Mouse (Mus musculus) mouse embryonic stem cell (cell line): ENCODE data around the gene Fam160a2.
"Not testable (repeated sequence)": the region's sequence is repeated elsewhere in the genome, so short reads cannot be mapped to it uniquely, and the experiment has no call there.

ENCODE experiments used
- in situ Hi-C, 2 experiments: fragments of 300-500 bp; cut with MboI; formaldehyde crosslinking; loops; 1 replicate in 1 of 2; 3 replicates in 1 of 2; pipeline ENCODE4 v1.14.3; 2019 to 2020; ENCODE audit warnings: low sequenced_read_pairs in 2 of 2, low pct_unique_long_range_greater_than_20kb in 1 of 2, mixed read lengths in 1 of 2; ENCODE audit not compliant: unreplicated experiment in 1 of 2

The Fam160a2 gene

GRCm38 (mm10) chr7:105399935-105400624, at the start of gene Fam160a2:
TSS of gene Fam160a2 (minus strand) at chr7:105400054.
- in situ Hi-C loops = loop anchor here in 1 of 2 experiments (25.0 kb wide), 1 partner anchor 1163 kb away; the partner anchor contains the start of gene Trim34a

- in situ Hi-C loops = no loop called here
Observed at GRCm38 (mm10) chr7:105445076-105445475, 45.2 kb upstream of the Fam160a2 start.

- in situ Hi-C loops = no loop called here
Observed at GRCm38 (mm10) chr7:105441426-105441825, 41.6 kb upstream of the Fam160a2 start.

- in situ Hi-C loops = no loop called here
Observed at GRCm38 (mm10) chr7:105437979-105438772, 38.3 kb upstream of the Fam160a2 start.

- in situ Hi-C loops = no loop called here
Observed at GRCm38 (mm10) chr7:105434798-105435197, 34.9 kb upstream of the Fam160a2 start.

GRCm38 (mm10) chr7:105433859-105434258, 34.0 kb upstream of the Fam160a2 start:
- in situ Hi-C loops = no loop called here

- in situ Hi-C loops = no loop called here
Observed at GRCm38 (mm10) chr7:105432058-105432457, 32.2 kb upstream of the Fam160a2 start.

- in situ Hi-C loops = no loop called here
Observed at GRCm38 (mm10) chr7:105426051-105426450, 26.2 kb upstream of the Fam160a2 start.

- in situ Hi-C loops = no loop called here
Observed at GRCm38 (mm10) chr7:105425424-105426043, 25.7 kb upstream of the Fam160a2 start, which contains the start of gene Cckbr. TSS of gene Cckbr (plus strand) at chr7:105425731.

- in situ Hi-C loops = no loop called here
Observed at GRCm38 (mm10) chr7:105424368-105424767, 24.5 kb upstream of the Fam160a2 start.

- in situ Hi-C loops = no loop called here
Observed at GRCm38 (mm10) chr7:105420903-105421302, 21.0 kb upstream of the Fam160a2 start.

- in situ Hi-C loops = no loop called here
Observed at GRCm38 (mm10) chr7:105418106-105418505, 18.3 kb upstream of the Fam160a2 start.

GRCm38 (mm10) chr7:105416529-105416928, 16.7 kb upstream of the Fam160a2 start:
- in situ Hi-C loops = no loop called here

GRCm38 (mm10) chr7:105414385-105414784, 14.5 kb upstream of the Fam160a2 start:
- in situ Hi-C loops = no loop called here

GRCm38 (mm10) chr7:105411874-105412632, 12.2 kb upstream of the Fam160a2 start:
- in situ Hi-C loops = not testable (repeated sequence)

- in situ Hi-C loops = loop anchor here in 1 of 2 experiments (5.0 kb wide), 1 partner anchor 66 kb away; no protein-coding TSS in a partner anchor
Observed at GRCm38 (mm10) chr7:105406322-105406721, 6.5 kb upstream of the Fam160a2 start.

- in situ Hi-C loops = no loop called here
Observed at GRCm38 (mm10) chr7:105404268-105404667, 4.4 kb upstream of the Fam160a2 start, which contains the start of gene Cnga4. TSS of gene Cnga4 (plus strand) at chr7:105404568.
